Comparison of ENCODE assay signal across 21 mouse cellular contexts in genomic region chr10:90779561-90780400, GRCm38 (mm10).
DNase-seq lines count a peak whose midpoint lies in the region; TF ChIP-seq lines count a peak whose summit lies in the region.
"Had no signal": no experiment of that assay in that cellular context is flagged by ENCODE, and none has a peak within 500 bp of the region (broad histone marks: within the 10 kb centered on the region; RNA-seq: fewer than 3 reads in every experiment).

No protein-coding gene starts in this region.

- TF ChIP-seq POLR2A in kidney, adult 2 months (IDR thresholded peaks at IDR 0.05; ENCODE audit: low read depth, low read length): no peak
- no peak for TF ChIP-seq POLR2A in CH12.LX (IDR thresholded peaks at IDR 0.05; ENCODE audit: low read depth, low read length)

- peak; percentile 12 for DNase-seq in embryo, embryonic 10.5 days (ENCODE audit: low spot score)
- no peak for DNase-seq in embryo, embryonic 9.5 days (ENCODE audit: extremely low spot score)
- peak; percentile 2 for DNase-seq in kidney, adult 2 months
- DNase-seq in kidney, adult 18-20 months: no peak
- no peak for DNase-seq in CH12.LX (ENCODE audit: extremely low read depth)
- peak; percentile 32 for DNase-seq in brain, adult 2 months (ENCODE audit: low read depth, low spot score)
- DNase-seq in urinary bladder, postnatal 36 days (ENCODE audit: low spot score in 2 of 2): no peak
- DNase-seq: adrenal gland, postnatal 10 days; cerebellum, adult 11 months; cerebellum, postnatal 25 days; gastrocnemius, postnatal 25 days; kidney, postnatal 25 days; layer of hippocampus, adult 9-11 months; liver, embryonic 13.5 days; lung, embryonic 14.5 days; lung, postnatal 36 days; right cerebral cortex, adult 18-20 months had no signal

- TF ChIP-seq RAD21 in CH12.LX (IDR thresholded peaks at IDR 0.05; ENCODE audit: low read depth, low read length): peak; percentile 30

- no peaks in the 10 kb centered on the region for H3K9me3 ChIP-seq in CH12.LX (replicated peaks; ENCODE audit: low read length)
- H3K9me3 ChIP-seq: embryonic facial prominence, embryonic 10.5 days; limb, embryonic 12.5 days; liver, embryonic 13.5 days; neural tube, embryonic 12.5 days had no signal

- H3K79me2 ChIP-seq in CH12.LX (replicated peaks; ENCODE audit: control insufficient read depth, extremely low read depth, insufficient read depth, poor library complexity, severe bottlenecking): no peaks in the 10 kb centered on the region

- dilution Hi-C loops in CH12.LX (cut with MboI; ENCODE audit: extremely low pct_ligation_motif_present, extremely low pct_unique_long_range_greater_than_20kb, low sequenced_read_pairs): no loop called here

- TF ChIP-seq CTCF in kidney, adult 2 months (conservative IDR thresholded peaks at IDR 0.05; ENCODE audit: insufficient read depth, insufficient read length, low read depth, low read length): no peak; the same call in 1 of the 2 replicates
- TF ChIP-seq CTCF in CH12.LX (conservative IDR thresholded peaks at IDR 0.05 in 1 of 2, IDR thresholded peaks at IDR 0.05 in 1 of 2; ENCODE audit: low read depth in 2 of 2, low read length in 2 of 2): peak in 1 of 2 experiments; percentile 38; a peak in 2 of 4 replicates

- TF ChIP-seq EP300 in CH12.LX (IDR thresholded peaks at IDR 0.05; ENCODE audit: low read length): no peak

- no peaks in the 10 kb centered on the region for H3K4me1 ChIP-seq in kidney, adult 2 months (ENCODE audit: control insufficient read depth, insufficient read depth, low read length)
- no peaks in the 10 kb centered on the region for H3K4me1 ChIP-seq in CH12.LX (ENCODE audit: control insufficient read depth in 1 of 2, insufficient read depth in 2 of 2)
- H3K4me1 ChIP-seq: embryonic facial prominence, embryonic 10.5 days; limb, embryonic 12.5 days; liver, embryonic 13.5 days; neural tube, embryonic 12.5 days had no signal

- H3K9ac ChIP-seq in CH12.LX (ENCODE audit: insufficient read depth, low read depth): no peak overlapping the region
- H3K9ac ChIP-seq: limb, embryonic 12.5 days; liver, embryonic 13.5 days; lung, embryonic 14.5 days; neural tube, embryonic 12.5 days had no signal

- H3K27me3 ChIP-seq in kidney, adult 2 months (replicated peaks; ENCODE audit: control insufficient read depth, insufficient read depth, low read length): no peaks in the 10 kb centered on the region
- no peaks in the 10 kb centered on the region for H3K27me3 ChIP-seq in CH12.LX (replicated peaks)
- H3K27me3 ChIP-seq: limb, embryonic 12.5 days; liver, embryonic 13.5 days; neural tube, embryonic 12.5 days had no signal

- in situ Hi-C loops in CH12.LX (cut with MboI; ENCODE audit: low pct_ligation_motif_present, low pct_unique_long_range_greater_than_20kb, low sequenced_read_pairs): no loop called here

- no peaks in the 10 kb centered on the region for H3K36me3 ChIP-seq in kidney, adult 2 months (ENCODE audit: control insufficient read depth, insufficient read depth, low read length)
- no peaks in the 10 kb centered on the region for H3K36me3 ChIP-seq in CH12.LX (replicated peaks in 1 of 2; ENCODE audit: control insufficient read depth in 1 of 2, insufficient read depth in 1 of 2, low read length in 1 of 2)
- H3K36me3 ChIP-seq: embryonic facial prominence, embryonic 10.5 days; limb, embryonic 12.5 days; liver, embryonic 13.5 days; neural tube, embryonic 12.5 days had no signal

- no peak overlapping the region for H3K4me2 ChIP-seq in CH12.LX (ENCODE audit: insufficient read depth, low read depth, poor library complexity, severe bottlenecking)
- H3K4me2 ChIP-seq: limb, embryonic 12.5 days; liver, embryonic 13.5 days; lung, embryonic 14.5 days; neural tube, embryonic 12.5 days had no signal

- H3K4me3 ChIP-seq in kidney, adult 2 months (ENCODE audit: insufficient read depth, low read depth, low read length): no peak overlapping the region
- H3K4me3 ChIP-seq in CH12.LX (replicated peaks in 1 of 3; ENCODE audit: low read depth in 2 of 3, low read length in 2 of 3, poor library complexity in 1 of 3): no peak overlapping the region
- H3K4me3 ChIP-seq: embryonic facial prominence, embryonic 10.5 days; limb, embryonic 12.5 days; liver, embryonic 13.5 days; neural tube, embryonic 12.5 days had no signal

- 56% methylated on average over 13 of the region's 13 CpGs for WGBS in kidney, adult 2 months

- H3K27ac ChIP-seq in kidney, adult 2 months (ENCODE audit: insufficient read depth, low read depth, low read length): no peak overlapping the region
- H3K27ac ChIP-seq in CH12.LX (ENCODE audit: insufficient read depth, low read depth): no peak overlapping the region
- H3K27ac ChIP-seq: embryonic facial prominence, embryonic 10.5 days; limb, embryonic 12.5 days; liver, embryonic 13.5 days; neural tube, embryonic 12.5 days; stomach, postnatal 0 days had no signal

TF ChIP-seq in CH12.LX, 34 proteins besides CTCF, POLR2A, EP300 and RAD21:
- TF ChIP-seq BHLHE40 (IDR thresholded peaks at IDR 0.05; ENCODE audit: low read depth, low read length) (no peak), SMC3 (IDR thresholded peaks at IDR 0.05; ENCODE audit: low read depth, low read length) (peak; percentile 20; the same call in 1 of the 2 replicates)

Comparison
In these comparisons a context has a peak if more than half of its experiments do, and no peak if none do; other contexts are left out.
1. DNase-seq: peak in embryo, embryonic 10.5 days (single experiment), kidney, adult 2 months (single experiment) and brain, adult 2 months (single experiment); none in embryo, embryonic 9.5 days (single experiment), kidney, adult 18-20 months (single experiment), CH12.LX (single experiment) and urinary bladder, postnatal 36 days (0 of 2).